Mouse (Mus musculus): Measurements from ENCODE around the gene Fpr3. TPM values are rescaled to one million over a fixed set of nuclear protein-coding genes. Genes with fewer than 3 reads are reported as not detected.
"Not testable (repeated sequence)": the region's sequence is repeated elsewhere in the genome, so short reads cannot be mapped to it uniquely, and the experiment has no call there.

Gene Fpr3
- polyA plus RNA-seq, 1 experiment: not detected

DNA sequence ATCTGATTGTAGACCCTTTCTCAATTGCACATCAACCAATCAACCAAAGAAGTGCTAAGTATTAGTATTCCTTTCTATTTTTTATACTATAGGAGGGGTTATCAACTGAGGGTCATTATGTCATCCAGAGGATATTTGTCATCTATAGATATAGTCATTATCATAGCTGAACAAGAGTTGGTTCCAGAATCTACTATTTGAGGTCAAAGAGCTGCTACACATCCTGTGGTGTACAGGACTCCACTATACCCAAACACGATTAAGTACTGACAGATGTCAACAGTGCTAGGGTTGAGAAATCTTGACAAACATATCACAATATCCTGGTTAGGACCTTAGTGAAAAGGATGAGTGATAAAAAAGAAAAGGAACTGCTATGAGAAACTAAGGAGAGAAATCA is 29.7 kb downstream of the Fpr3 start:
- Histone ChIP-seq H3K27me3 (ENCODE audit: control insufficient read depth, insufficient read depth, insufficient read length) (no peaks in the 10 kb centered on the region), H3K4me3 (ENCODE audit: insufficient read depth, poor library complexity, severe bottlenecking) (no peak overlapping the region), H3K79me3 (ENCODE audit: low read depth) (no peaks in the 10 kb centered on the region), H3ac (ENCODE audit: control insufficient read depth, insufficient read length, low read depth) (no peak overlapping the region), H3K79me2 (ENCODE audit: control insufficient read depth, insufficient read depth) (no peaks in the 10 kb centered on the region), H3K36me3 (ENCODE audit: control insufficient read depth, insufficient read depth) (no peaks in the 10 kb centered on the region)
- TF ChIP-seq MYOD1 (IDR thresholded peaks at IDR 0.05; ENCODE audit: control insufficient read depth, insufficient read length, low read depth) (no peak), CEBPB (IDR thresholded peaks at IDR 0.05; ENCODE audit: low read depth) (no peak), MAX (IDR thresholded peaks at IDR 0.05) (no peak), FOSL1 (IDR thresholded peaks at IDR 0.05; ENCODE audit: insufficient read depth, low read length, poor library complexity, severe bottlenecking) (no peak), MYOG (IDR thresholded peaks at IDR 0.05; ENCODE audit: control insufficient read depth, extremely low read depth, insufficient read length) (no peak), USF1 (IDR thresholded peaks at IDR 0.05; ENCODE audit: low read depth) (no peak), CTCF (IDR thresholded peaks at IDR 0.05; ENCODE audit: control insufficient read depth, insufficient read depth, insufficient read length) (no peak)

DNA sequence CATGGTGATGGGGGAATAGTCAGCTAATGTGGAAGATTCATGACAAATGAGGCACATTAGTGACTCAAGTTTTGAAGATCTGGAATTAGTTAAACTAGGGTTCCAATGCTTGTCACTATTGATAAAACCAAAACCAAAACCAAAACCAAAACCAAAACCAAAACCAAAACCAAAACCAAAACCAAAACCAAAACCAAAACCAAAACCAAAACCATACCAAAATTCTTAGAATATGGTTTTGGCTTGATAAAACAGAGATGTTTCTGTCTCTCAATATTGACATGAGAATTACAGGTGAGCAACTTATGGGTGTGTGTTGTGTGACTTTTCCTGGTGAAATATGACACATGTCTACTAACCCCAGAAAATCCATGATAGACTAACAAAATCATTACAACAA is 30.1 kb downstream of the Fpr3 start:
- TF ChIP-seq MYOD1 (IDR thresholded peaks at IDR 0.05; ENCODE audit: control insufficient read depth, insufficient read length, low read depth): no peak
- no peak for TF ChIP-seq CTCF (IDR thresholded peaks at IDR 0.05; ENCODE audit: control insufficient read depth, insufficient read depth, insufficient read length)
- TF ChIP-seq CEBPB (IDR thresholded peaks at IDR 0.05; ENCODE audit: low read depth): no peak
- no peak for TF ChIP-seq MYOG (IDR thresholded peaks at IDR 0.05; ENCODE audit: control insufficient read depth, extremely low read depth, insufficient read length)
- no peak for TF ChIP-seq USF1 (IDR thresholded peaks at IDR 0.05; ENCODE audit: low read depth)
- TF ChIP-seq FOSL1 (IDR thresholded peaks at IDR 0.05; ENCODE audit: insufficient read depth, low read length, poor library complexity, severe bottlenecking): no peak
- no peak for TF ChIP-seq MAX (IDR thresholded peaks at IDR 0.05)
- no peaks in the 10 kb centered on the region for H3K79me3 ChIP-seq (ENCODE audit: low read depth)
- no peaks in the 10 kb centered on the region for H3K27me3 ChIP-seq (ENCODE audit: control insufficient read depth, insufficient read depth, insufficient read length)
- H3K36me3 ChIP-seq (ENCODE audit: control insufficient read depth, insufficient read depth): no peaks in the 10 kb centered on the region
- H3K79me2 ChIP-seq (ENCODE audit: control insufficient read depth, insufficient read depth): no peaks in the 10 kb centered on the region
- no peak overlapping the region for H3K4me3 ChIP-seq (ENCODE audit: insufficient read depth, poor library complexity, severe bottlenecking)
- no peak overlapping the region for H3ac ChIP-seq (ENCODE audit: control insufficient read depth, insufficient read length, low read depth)

DNA sequence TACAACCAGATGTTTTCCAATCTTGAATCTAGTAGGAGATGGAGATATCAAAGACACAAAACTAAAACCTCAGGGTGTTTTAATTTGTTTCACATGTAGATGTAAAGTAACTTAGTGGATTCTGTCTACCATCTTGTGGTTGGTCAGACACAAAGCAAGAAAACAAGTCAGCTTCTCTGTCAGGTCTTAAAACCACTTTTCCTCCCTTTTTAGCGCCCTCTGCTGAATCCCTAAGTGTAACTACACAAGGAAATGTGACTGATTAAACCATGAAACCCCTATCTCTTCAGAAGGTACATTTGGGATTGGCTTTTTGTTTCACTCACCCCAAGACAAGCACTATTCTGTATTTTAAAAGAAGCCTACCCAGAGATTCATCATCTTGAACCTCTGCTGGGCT is 85.8 kb downstream of the Fpr3 start:
- TF ChIP-seq MYOG (IDR thresholded peaks at IDR 0.05; ENCODE audit: control insufficient read depth, extremely low read depth, insufficient read length): no peak
- no peak for TF ChIP-seq FOSL1 (IDR thresholded peaks at IDR 0.05; ENCODE audit: insufficient read depth, low read length, poor library complexity, severe bottlenecking)
- no peak for TF ChIP-seq CEBPB (IDR thresholded peaks at IDR 0.05; ENCODE audit: low read depth)
- TF ChIP-seq MAX (IDR thresholded peaks at IDR 0.05): no peak
- no peak for TF ChIP-seq USF1 (IDR thresholded peaks at IDR 0.05; ENCODE audit: low read depth)
- TF ChIP-seq MYOD1 (IDR thresholded peaks at IDR 0.05; ENCODE audit: control insufficient read depth, insufficient read length, low read depth): no peak
- TF ChIP-seq CTCF (IDR thresholded peaks at IDR 0.05; ENCODE audit: control insufficient read depth, insufficient read depth, insufficient read length): no peak
- no peaks in the 10 kb centered on the region for H3K79me3 ChIP-seq (ENCODE audit: low read depth)
- H3K4me3 ChIP-seq (ENCODE audit: insufficient read depth, poor library complexity, severe bottlenecking): no peak overlapping the region
- no peaks in the 10 kb centered on the region for H3K79me2 ChIP-seq (ENCODE audit: control insufficient read depth, insufficient read depth)
- H3K27me3 ChIP-seq (ENCODE audit: control insufficient read depth, insufficient read depth, insufficient read length): no peaks in the 10 kb centered on the region
- H3ac ChIP-seq (ENCODE audit: control insufficient read depth, insufficient read length, low read depth): no peak overlapping the region
- H3K36me3 ChIP-seq (ENCODE audit: control insufficient read depth, insufficient read depth): no peaks in the 10 kb centered on the region

DNA sequence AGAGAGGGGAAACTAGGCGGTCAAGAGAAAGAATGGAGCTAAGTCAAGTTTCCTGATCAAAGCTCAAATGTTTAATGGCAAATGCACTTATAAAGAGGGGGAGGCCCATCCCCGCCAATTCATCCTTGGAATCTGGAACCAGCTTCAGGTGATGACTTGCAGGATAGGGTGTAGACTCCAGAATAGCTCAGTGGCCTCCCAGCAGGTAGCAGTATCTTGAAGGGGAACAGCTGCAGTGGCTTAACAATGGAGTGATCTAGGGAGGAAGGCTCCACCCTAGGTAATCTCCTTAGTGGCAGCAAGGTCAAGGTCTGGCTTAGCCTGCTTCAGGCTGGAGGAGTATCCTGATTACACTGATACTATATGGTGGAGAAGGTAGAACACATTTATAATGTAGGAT is 93.6 kb downstream of the Fpr3 start:
- not testable (repeated sequence) for H3K79me3 ChIP-seq (ENCODE audit: low read depth); H3K27me3 ChIP-seq (ENCODE audit: control insufficient read depth, insufficient read depth, insufficient read length); H3K4me3 ChIP-seq (ENCODE audit: insufficient read depth, poor library complexity, severe bottlenecking); H3K79me2 ChIP-seq (ENCODE audit: control insufficient read depth, insufficient read depth); H3K36me3 ChIP-seq (ENCODE audit: control insufficient read depth, insufficient read depth); H3ac ChIP-seq (ENCODE audit: control insufficient read depth, insufficient read length, low read depth)

DNA sequence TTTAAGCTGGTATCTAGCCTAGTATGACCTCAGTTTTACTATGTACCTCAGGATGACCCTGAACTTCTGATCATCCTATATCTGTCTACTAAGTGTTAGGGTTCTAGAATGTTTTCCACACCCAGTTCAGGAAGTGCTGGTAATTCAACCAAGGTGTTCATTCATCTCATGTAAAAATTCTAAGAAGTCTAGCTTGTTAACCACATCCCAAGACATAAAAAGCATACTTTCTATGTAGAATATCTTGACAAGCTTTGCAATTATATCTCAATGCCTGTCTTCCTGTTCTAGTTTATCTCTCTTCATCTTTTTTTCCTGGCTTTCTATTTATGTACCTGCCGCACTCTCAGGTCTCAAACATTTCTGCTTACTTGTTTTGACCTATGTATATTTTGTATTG is 117.1 kb downstream of the Fpr3 start:
- no peak overlapping the region for H3ac ChIP-seq (ENCODE audit: control insufficient read depth, insufficient read length, low read depth)
- no peaks in the 10 kb centered on the region for H3K79me3 ChIP-seq (ENCODE audit: low read depth)
- no peak for TF ChIP-seq MAX (IDR thresholded peaks at IDR 0.05)
- no peak for TF ChIP-seq CTCF (IDR thresholded peaks at IDR 0.05; ENCODE audit: control insufficient read depth, insufficient read depth, insufficient read length)
- TF ChIP-seq CEBPB (IDR thresholded peaks at IDR 0.05; ENCODE audit: low read depth): no peak
- no peak for TF ChIP-seq MYOG (IDR thresholded peaks at IDR 0.05; ENCODE audit: control insufficient read depth, extremely low read depth, insufficient read length)
- no peak for TF ChIP-seq USF1 (IDR thresholded peaks at IDR 0.05; ENCODE audit: low read depth)
- no peak for TF ChIP-seq MYOD1 (IDR thresholded peaks at IDR 0.05; ENCODE audit: control insufficient read depth, insufficient read length, low read depth)
- TF ChIP-seq FOSL1 (IDR thresholded peaks at IDR 0.05; ENCODE audit: insufficient read depth, low read length, poor library complexity, severe bottlenecking): no peak
- H3K4me3 ChIP-seq (ENCODE audit: insufficient read depth, poor library complexity, severe bottlenecking): no peak overlapping the region
- H3K36me3 ChIP-seq (ENCODE audit: control insufficient read depth, insufficient read depth): no peaks in the 10 kb centered on the region
- H3K27me3 ChIP-seq (ENCODE audit: control insufficient read depth, insufficient read depth, insufficient read length): no peaks in the 10 kb centered on the region
- H3K79me2 ChIP-seq (ENCODE audit: control insufficient read depth, insufficient read depth): no peaks in the 10 kb centered on the region

Other genes starting within 250 kb of the Fpr3 start
- gene Vmn2r90, start 184.1 kb upstream of the Fpr3 start, polyA plus RNA-seq (2012; fragmentation: generic; extraction: Trizol): not detected
- gene Spaca6, start 60.7 kb upstream of the Fpr3 start, polyA plus RNA-seq (2012; fragmentation: generic; extraction: Trizol): 11.2 TPM
- 2.5 TPM for gene Has1, start 32.6 kb upstream of the Fpr3 start, polyA plus RNA-seq (2012; fragmentation: generic; extraction: Trizol)
- gene Fpr1, start 3.9 kb upstream of the Fpr3 start, polyA plus RNA-seq (2012; fragmentation: generic; extraction: Trizol): not detected
- not detected for gene Fpr2, start within 50 bp of the Fpr3 start, polyA plus RNA-seq (2012; fragmentation: generic; extraction: Trizol)
- not detected for gene Fpr-rs4, start 133.9 kb downstream of the Fpr3 start, polyA plus RNA-seq (2012; fragmentation: generic; extraction: Trizol)
- not detected for gene Vmn2r124, start 161.6 kb downstream of the Fpr3 start, polyA plus RNA-seq (2012; fragmentation: generic; extraction: Trizol)
- gene Vmn2r91, start 197.2 kb downstream of the Fpr3 start, polyA plus RNA-seq (2012; fragmentation: generic; extraction: Trizol): not detected

All from C2C12 (cell line).